Mouse (Mus musculus) heart, adult 11 months (tissue): ENCODE results near the gene Il1a.

Experiments
- DNase-seq: peaks from one replicate; pipeline ENCODE4 v3.0.0; 2022

Il1a gene

GRCm38 (mm10) chr2:129309836-129310235 lies at the start of gene Il1a:
TSS of gene Il1a (minus strand) at chr2:129309972.
- peak; percentile 78 for DNase-seq

GRCm38 (mm10) chr2:129338138-129338621 lies 28.4 kb upstream of the Il1a start:
- peak; percentile 95 for DNase-seq

DNA sequence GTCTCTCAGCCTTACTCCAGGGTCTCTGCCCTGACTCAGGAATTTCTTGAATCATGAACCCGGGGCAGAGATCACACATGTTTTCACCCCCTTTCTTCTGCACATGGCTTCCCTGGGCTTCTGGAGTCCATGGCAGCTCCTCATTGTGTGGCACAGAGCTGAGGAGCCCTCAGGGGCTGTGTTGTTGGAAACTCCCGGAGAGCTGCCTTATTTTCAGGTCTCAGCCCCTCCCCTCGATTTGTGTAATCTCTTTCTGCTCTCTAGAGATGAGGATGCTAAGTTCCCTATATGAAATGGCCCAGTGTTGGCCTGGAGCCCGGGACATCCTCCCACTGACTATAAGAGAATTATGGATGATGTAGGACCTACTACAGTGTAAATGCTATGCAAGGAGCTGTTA lies 23.7 kb upstream of the Il1a start:
- DNase-seq = no peak

DNA sequence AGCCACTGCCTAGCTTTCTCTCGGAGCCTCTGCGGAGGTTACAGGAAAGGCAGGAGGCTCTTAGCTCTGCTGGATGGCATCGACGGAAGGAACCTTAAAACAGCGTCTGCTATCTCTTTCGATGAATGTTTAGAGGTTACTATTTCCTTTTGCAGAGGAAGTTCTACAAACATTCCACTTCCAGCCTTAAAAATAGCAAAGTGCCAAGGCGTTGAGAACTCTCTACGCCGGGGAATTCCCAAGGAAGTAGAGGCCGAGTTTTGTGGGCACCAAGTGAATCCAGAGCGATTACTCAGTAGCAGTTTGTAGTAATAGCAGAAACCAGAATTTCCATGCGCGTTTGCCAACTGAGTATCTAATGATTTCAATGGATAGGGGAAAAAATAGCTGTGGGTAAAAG lies 20.8 kb upstream of the Il1a start:
- DNase-seq = no peak

DNA sequence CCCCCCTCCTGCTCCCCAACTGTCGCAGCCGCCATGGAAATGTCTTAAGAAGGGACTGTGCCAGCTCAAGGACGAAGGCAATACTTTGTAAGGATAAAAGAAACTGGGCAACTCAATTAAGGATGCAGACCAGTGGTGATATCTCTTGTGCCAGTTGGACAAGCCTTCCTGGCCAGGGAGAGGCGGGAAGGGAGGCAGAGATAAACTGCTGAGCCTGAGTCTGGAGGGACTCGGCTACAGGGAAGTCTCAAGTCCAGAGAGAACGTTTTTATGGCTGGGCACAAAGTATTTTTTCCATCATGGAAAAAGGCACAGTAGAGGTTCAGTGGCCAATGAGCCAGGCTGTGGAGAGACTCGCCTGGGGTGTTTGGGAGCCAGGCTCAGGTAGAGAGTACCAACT lies 20.3 kb upstream of the Il1a start:
- DNase-seq = no peak

DNA sequence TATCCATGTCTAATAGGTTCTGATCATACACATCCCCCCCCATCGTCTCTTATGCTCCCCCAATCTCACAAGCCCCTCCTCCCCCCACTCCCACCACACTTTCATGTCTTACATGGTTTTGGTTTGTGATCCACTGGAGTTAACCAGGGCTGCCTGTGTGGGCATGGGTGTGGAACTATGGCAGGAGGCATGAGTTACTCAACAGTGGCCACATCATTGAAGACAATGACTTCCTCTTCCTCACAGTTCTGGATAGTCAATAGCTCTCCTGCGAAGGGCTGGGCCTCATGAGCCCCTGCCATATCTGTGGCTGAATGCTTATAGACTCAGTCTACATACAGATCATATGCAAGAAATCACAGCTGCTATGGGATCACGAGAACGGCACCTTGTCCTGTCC lies 18.5 kb upstream of the Il1a start:
- DNase-seq = no peak

- no peak for DNase-seq
These were observed 14.4 kb upstream of the Il1a start for GRCm38 (mm10) chr2:129324216-129324615.

DNA sequence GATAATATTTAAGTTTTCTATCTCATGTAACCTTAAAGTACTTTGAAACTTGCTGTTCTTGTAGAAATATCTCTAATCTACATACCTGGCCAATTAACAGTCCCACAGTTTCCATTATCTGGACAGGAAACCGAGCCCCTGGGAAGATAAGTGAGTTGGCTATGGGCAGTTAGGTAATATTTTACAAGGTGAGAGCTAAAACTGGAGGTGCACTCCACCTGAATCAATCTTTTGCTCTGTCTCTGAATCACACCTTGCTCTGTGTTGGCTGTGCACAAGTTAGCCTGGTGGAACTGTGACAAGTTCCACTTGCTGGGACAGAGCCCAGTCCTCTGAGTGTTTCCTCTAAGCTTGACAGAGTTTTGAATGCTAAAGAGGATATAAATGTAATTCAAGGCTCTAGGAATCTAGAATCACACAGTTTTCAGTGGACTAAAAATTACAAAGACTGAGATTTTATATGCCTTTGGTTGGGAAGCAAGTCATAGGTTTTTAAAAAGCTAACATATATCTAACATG lies 12.4 kb upstream of the Il1a start:
- DNase-seq = peak; percentile 21

DNA sequence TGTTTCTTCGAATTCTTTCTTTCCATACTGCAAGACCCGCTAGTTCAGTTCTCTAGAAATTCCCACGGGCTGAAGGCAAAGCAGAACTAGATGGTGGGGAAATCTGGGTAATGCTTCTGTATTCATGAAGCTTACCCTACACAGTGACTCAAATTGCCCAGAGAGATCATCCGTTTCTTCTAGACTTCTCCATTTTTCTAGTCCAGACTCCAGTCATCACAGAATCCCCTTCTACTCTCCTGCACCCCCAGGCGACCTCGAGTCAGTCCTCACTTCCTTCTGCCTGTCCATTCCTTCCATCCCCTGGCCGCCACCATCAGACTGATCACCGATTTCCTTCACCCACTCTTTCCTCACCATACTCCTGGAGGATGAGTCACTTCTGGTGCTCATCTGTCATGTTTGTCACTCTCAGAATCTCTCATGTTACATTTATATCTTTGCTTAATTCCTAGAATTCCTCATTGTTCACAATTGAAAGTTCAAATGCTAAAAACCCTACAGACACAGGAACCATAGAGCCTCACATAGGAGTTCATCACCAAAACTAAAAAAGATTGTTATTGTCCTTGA lies 10.3 kb upstream of the Il1a start:
- DNase-seq = peak; percentile 88

GRCm38 (mm10) chr2:129315831-129316230 lies 6.1 kb upstream of the Il1a start:
- DNase-seq = no peak

DNA sequence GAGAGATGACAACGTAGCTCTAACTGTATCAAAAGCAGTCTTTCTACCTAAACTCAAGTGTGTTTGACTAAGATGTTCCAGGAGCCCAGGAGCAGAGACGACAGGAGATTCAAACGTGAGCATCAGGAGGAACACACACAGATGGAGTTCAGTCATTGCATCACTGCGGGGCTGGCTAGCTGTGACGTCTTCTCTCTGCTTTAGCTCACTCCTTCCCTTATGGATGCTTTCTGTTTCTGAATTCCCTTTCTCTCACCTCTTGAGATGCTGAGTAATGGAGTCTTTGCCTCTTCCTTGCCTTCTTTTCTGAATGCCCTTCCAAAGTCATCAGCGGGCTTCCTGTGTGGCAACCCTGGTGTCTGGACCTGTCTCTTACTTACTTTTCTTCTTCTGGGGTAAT lies 5.1 kb upstream of the Il1a start:
- DNase-seq = peak; percentile 36

DNA sequence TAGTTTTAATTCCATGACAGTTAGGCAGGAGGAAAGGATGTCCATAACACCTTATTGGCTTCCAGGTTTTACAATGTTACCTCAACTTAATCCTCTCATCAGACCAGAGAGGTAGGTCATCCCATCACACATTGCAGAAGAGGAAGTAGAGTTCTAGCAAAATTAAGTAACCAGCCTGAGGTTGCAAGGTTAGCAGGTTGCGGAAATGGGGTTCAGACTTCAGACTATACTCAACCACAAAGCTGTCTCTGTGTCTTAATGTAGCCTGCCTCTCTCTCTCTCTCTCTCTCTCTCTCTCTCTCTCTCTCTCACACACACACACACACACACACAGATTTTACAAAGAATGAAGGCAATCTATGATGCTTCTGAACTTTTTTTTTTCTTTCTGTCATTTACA lies 4.2 kb upstream of the Il1a start:
- peak; percentile 15 for DNase-seq

- DNase-seq = peak; percentile 79
These were observed 3.8 kb downstream of the Il1a start for GRCm38 (mm10) chr2:129306020-129306419.

DNA sequence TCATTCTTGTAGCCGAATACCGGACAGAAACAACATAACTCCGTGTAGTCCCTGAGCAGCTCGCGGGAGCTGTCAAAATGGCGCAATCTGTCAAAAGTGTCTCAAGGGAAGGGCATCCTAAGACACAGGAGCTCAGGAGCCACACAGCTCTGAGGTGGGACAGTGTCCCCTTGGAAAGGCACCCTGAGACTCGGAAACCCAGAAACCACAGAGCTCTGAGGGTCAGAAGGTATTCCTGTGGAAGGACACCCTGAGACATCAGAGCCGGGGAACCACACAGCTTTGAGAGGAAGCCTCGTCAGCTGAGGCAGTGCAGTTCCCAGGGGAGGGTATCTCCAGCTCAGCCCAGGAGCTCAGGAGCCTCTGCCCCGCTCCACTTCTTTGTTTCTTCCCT lies 12.2 kb downstream of the Il1a start:
- DNase-seq = peak; percentile 94

DNA sequence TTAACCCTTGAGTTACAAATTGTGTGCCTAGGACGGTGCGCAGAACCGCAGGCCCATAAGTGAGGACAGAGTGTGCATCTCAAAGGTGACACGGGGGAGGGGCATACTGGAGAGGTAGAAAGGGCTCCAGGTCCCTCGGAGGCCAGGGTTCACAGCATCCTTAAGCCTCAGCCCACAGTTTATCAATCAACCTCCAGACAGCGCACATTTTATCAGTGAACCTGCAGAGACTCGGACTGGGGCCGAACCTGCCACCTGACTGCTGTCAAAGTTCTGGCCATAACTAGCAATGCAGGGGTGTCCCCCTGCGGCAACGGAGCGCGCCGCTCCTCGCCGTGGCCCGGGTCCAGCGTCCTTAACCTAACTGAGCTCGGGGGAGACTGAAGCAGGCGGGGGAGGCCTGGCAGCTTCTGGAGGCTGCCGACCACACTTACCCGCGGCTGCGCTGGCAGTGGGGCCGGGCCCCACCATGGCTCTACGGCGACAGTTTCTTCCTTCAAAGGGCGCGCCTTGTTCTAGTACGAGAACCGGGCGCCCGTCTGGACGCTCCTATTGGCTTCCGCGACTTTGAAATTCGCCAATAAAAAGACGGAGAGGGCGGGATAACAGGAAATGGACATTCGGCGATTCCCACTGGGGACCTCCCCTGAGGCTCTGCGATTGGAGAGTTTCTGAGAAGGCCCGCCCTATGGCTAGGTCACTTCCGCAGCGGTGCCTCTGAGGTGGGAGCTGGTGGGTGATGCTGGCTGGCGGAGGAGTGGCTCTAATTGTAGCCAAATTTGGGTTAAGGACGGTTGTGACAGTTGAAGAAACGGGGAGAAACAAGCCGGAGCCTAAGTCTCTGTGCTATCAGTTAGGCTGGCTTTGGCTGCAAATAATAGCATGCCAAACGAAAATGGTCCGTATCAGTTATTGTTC lies 12.8 kb downstream of the Il1a start, which contains the start of gene Ckap2l:
Gene Ckap2l (minus strand): TSS at position 542 of the 918 bp plus-strand sequence.
- peak; percentile 100 for DNase-seq

DNA sequence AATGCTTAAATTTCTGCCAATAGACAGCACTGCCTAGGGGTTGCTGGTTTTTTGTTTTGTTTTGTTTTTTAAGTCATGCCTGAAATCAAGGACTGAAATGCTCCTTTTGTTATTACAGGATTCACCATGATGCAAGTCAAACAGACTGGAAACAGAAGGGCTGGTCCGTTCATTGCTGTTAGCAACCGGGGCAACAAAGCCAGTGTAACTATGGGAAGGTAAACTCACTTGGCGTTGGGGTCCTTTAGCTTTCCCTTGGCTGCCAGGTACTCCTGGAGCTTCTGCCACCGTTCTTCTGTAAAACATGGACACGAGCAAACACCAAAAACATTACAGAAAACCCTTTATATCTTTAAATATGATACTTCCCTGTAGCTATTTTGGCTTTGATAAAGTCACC lies 13.7 kb downstream of the Il1a start:
- DNase-seq = peak; percentile 87

- peak; percentile 78 for DNase-seq
These were observed 14.7 kb downstream of the Il1a start for GRCm38 (mm10) chr2:129295075-129295474.

- DNase-seq = peak; percentile 56
These were observed 35.9 kb downstream of the Il1a start for GRCm38 (mm10) chr2:129273823-129274222.

DNA sequence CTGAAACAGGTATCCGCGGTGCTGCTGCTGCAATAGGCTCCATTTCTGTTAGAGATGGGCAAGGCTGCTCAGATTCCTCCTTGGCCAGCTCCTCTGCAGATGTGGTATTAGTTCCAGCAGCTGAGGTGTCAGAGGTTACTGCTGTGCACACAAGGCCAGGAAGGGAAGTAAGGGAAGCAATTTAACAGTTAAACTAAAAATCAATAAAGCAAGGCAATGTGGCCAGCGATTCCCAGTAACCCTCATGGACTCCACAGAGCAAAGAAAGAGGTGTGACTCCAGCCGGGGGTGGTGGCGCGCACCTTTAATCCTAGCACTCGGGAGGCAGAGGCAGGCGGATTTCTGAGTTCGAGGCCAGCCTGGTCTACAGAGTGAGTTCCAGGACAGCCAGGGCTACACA lies 39.2 kb downstream of the Il1a start:
- peak; percentile 80 for DNase-seq

GRCm38 (mm10) chr2:129269986-129270385 lies 39.8 kb downstream of the Il1a start:
- DNase-seq = peak; percentile 71

- DNase-seq = peak; percentile 83
These were observed 40.6 kb downstream of the Il1a start for GRCm38 (mm10) chr2:129269161-129269643.

DNA sequence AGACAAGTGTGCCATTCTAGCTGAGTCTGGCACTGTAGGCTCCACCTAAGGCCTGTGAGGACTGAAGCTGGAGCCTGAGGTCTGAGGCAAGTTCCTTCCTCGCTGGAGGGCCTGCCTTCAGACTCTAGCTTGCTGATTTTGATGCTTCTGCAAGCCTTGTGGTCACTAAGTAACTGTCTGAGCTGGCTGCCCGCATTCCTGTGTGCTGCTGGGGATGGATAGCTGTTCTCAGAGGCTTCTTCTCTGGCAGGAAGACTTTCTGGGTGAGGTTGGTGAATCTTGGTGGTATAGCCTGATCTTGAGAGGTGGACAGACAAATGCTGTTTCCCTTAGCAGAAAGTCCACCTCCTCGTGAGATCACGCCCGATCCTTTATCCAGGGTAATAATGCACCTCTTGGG lies 42.0 kb downstream of the Il1a start:
- DNase-seq = peak; percentile 87

DNA sequence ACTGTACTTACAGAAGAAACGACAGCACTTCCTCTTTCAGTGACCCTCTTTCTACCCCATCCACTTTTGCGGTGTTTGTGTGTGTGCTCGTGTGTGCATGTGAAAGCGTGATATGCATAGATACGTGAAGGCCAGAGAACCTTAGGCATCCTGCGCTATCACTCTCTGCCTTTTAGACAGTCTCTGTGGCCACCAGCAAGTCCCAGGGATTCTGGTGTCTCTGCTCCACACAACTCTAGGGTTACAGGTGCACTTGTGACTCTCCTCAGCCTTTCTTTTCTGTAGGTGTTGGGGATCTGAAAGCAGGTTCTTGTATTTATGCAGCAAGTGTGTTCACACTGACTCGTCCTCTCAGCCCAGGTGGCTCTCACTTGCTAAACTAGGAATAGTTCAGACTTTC lies 44.5 kb downstream of the Il1a start:
- DNase-seq = peak; percentile 72

- peak; percentile 35 for DNase-seq
These were observed 46.7 kb downstream of the Il1a start for GRCm38 (mm10) chr2:129263073-129263472.
